Mouse (Mus musculus): ENCODE data around the gene Ccdc8. TPM values are rescaled to one million over a fixed set of nuclear protein-coding genes. Genes with fewer than 3 reads are reported as not detected.

The Ccdc8 gene
- total RNA-seq, 2 experiments from 2014 or later: 1.7 to 2.6 TPM

DNA sequence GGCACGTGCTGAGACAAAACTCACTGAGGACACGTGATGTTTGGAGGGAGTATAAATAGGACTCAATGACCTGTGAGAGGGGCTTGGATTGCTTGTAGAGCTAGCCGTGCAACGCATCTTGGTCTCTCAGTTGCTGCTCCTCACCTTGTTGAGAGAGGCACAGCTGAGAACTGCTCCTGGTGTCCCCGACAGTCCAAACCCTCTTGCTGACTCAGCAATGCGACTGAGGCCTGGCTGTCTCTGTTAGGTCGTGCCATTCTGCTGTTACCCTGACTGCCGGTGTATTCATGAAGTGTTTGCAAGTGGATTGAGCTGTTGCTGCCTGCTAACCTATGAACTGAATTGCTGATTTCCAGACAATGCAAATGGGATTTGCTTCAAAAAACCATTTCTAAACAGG, 16.2 kb upstream of the Ccdc8 start:
- DNase-seq: no peak

- no peak for DNase-seq
Measured at GRCm38 (mm10) chr7:16978173-16978572, 14.3 kb upstream of the Ccdc8 start.

DNA sequence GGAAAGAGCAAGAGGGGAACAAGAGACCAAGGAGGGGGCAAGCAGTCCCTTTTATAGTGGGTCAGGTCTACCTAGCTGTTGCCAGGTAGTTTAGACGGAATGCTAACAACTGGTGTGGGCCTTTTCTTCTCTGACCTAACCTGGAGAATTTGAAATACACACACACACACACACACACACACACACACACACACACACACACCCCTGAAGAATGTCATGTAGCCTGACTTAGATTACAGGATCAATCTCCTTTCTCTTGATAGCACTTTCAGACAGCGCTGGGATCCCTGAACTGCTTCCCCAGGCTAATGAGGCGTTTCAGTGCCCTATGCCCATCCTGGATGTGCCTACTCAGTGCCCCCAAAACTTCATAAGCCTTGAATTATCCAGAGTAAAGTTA, 13.9 kb upstream of the Ccdc8 start:
- no peak for DNase-seq

- DNase-seq: peak; percentile 53
Measured at GRCm38 (mm10) chr7:16980348-16980747, 12.2 kb upstream of the Ccdc8 start.

- no peak for DNase-seq
Measured at GRCm38 (mm10) chr7:16982859-16983568, 9.5 kb upstream of the Ccdc8 start, which contains the start of gene Gm42372. Gene Gm42372, plus strand, starts transcription at chr7:16983086.

DNA sequence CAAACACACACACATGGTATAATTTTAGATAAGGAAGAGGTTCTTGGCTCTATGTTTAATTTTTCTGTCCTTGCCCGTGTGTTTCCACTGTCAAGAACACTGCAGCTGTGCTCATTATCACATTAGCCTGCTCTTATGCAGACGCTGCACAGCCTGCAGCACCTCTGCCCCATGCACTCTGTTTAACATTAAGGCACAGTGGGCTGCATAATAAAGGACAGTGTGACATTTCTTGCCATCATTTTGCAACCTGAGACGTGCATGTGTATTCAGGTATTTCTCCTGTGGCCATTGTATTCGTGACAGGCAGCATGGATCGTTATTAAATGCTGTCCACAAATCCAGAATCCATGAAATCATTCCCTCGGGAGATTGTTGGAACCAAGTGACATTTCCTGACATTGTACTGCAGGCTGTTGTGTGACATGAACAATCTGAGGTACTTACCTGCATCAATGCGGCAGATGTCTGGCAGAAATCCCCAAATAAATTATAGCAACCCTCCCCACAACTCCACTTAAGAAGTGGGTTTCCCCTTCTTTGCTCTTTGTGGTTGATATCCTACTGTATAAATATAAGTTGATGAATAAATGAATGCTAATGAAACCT, 4.9 kb upstream of the Ccdc8 start:
- no peak for DNase-seq

DNA sequence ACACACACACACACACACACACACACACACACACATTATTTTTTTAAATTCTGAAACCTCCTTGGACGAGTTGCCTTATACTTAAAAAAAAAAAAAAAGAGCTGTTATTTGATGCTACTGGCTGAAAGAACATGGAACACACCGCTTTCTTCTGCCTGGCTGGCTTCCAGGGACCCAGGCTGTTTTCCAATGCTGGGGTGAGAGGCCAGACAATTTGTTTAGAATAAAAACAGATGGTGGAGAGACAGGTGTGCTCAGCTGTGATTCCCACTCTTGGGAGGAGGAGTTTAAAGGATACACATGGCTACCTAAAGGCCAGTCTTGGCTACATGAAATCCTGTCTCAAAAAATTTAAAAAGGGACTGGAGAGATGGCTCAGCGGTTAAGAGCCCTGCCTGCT, 4.1 kb upstream of the Ccdc8 start:
- peak; percentile 66 for DNase-seq

DNA sequence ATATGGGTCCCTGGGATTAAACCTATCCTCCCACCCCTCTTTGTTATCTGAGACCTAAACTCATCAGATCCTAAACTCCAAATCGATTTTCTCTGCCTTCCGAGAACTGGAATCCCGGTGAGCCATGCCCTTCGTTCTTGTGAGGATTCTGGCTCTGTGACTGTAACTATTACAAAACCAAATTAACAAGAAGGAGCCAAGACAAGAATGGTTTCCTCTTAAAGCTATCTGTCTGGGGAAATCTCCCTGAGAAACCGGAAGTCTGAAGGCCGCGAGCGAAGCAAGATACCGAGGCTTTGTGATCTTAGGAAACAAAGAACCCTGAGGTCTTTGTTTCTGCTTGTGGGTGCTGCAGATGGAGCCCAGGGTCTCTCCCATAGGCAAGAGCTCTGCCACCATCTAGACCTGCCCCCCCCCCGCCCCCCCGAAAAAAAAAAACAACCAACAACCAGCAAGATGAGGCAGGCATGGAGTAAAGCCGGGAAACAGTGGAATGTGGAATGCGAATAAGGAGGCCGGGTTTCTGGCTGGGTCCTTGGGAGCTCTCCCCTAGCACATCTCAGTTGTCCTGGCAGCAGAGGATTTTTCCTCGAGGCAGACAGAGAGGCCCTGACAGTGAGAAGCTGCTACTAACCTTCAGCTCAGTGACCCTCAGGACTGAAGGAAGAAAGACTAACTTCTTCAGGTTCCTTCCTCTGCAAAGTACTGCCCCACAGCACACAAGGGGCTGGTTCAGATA, 2.3 kb upstream of the Ccdc8 start:
- DNase-seq: no peak

DNA sequence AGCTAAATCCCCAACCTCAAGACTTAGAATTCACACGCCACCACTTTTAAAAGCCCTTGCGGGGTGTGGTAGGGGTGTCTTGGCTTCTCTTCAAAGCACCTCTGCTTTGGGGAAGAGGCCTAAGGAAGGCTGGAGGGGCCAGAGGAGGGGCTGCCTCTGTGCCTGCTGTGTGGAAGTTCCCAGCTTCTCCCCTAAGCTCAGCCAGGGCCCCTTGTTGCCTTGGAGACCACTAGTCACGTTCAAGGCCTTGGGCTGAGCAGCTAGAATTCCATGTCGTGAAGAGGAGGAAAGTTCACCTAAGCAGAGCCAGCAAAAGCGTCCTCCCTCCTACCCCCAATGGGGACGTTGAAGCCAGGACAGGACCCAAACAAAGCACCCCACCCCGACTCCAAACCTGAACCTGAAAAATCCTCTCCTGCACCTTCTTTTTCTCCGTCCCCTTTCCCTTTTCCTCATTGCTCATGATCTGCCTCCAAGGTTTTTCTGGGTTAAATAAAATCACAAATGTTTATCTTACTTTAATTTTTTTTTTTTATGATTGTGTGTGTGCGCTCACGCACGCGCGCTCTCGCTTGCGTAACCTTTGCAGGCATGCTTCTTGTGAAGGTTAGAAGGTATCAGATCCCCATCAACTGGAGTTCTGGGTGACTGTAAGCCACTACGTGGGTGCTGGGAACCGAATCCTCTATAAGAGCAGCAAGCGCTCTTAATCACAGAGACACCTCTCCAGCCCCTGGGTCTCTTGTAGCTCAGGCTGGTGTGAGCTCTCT, 642 bp upstream of the Ccdc8 start:
- DNase-seq: no peak

DNA sequence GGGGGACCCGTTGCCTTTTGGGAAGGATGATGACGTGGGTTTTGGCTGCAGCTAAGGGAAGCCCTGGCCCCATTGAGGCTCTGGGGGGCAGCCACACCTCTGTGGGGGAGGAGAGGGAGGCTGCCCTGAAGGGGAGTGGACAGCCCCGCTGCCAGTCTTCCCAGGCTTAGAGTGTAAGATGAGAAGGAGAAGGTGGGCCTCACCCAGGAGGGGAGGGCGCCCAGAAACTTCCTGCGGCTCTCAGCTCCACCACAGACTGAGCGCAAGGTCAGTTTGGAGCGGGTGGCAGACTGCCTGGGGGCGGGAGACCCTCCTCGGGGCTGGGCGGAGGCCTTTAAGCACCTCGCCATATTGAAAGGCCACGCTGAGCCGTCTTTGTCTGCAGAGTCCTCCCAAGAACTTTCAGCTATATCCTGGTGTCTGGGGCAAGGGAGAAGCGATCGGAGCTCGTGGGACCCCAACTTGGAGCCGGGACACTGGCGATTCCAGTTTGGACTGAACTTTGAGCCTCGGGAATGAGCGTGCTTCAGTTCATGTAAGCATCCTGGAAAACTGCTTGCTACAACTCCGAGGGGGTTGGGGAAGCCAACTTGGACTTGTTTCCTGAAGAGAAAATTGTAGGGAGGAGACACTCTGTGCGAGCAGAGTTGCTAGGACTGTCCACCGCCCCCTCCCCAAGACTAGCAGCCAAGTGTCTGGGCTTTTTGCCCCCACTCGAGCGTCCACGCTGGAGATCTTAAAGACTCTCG, 1.3 kb downstream of the Ccdc8 start:
- DNase-seq: peak; percentile 90

DNA sequence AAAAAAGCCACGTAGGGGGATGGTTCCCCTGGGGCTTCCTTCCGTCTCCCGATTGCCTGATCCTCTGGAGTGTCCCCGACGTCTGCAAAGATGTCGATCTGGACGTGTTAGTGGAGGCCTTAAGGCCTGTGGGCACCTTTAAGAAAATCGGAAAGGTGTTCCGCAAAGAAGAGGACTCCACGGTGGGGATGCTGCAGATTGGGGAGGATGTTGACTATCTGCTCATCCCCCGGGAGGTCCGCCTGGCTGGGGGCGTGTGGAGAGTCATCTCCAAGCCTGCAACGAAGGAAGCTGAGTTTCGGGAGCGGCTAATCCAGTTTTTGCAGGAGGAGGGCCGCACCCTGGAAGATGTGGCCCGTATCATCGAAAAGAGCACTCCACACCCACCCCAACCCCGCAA, 1.9 kb downstream of the Ccdc8 start:
- no peak for DNase-seq

- DNase-seq: no peak
Measured at GRCm38 (mm10) chr7:16995345-16995744, 2.8 kb downstream of the Ccdc8 start.

DNA sequence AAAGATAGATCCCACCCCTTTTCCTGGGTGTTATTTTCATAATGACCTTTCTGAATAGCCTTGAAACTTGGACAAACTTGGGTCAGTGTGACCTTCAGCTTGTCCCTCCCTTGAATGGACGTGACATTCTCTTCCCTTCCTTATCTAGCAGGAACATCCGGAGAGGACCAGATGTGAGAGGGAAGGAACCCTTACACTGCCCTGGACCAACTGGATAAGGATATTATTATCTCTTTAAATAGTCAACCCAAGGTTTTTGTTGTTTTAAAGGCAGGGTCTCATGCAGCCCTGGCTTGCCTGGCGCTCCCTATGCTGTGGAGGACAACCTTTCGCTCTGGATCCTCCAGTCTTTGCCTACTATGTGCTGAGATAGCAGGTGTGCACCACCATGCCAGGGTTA, 6.7 kb downstream of the Ccdc8 start:
- DNase-seq: no peak

- peak; percentile 70 for DNase-seq
Measured at GRCm38 (mm10) chr7:16999650-17000049, 7.1 kb downstream of the Ccdc8 start.

DNA sequence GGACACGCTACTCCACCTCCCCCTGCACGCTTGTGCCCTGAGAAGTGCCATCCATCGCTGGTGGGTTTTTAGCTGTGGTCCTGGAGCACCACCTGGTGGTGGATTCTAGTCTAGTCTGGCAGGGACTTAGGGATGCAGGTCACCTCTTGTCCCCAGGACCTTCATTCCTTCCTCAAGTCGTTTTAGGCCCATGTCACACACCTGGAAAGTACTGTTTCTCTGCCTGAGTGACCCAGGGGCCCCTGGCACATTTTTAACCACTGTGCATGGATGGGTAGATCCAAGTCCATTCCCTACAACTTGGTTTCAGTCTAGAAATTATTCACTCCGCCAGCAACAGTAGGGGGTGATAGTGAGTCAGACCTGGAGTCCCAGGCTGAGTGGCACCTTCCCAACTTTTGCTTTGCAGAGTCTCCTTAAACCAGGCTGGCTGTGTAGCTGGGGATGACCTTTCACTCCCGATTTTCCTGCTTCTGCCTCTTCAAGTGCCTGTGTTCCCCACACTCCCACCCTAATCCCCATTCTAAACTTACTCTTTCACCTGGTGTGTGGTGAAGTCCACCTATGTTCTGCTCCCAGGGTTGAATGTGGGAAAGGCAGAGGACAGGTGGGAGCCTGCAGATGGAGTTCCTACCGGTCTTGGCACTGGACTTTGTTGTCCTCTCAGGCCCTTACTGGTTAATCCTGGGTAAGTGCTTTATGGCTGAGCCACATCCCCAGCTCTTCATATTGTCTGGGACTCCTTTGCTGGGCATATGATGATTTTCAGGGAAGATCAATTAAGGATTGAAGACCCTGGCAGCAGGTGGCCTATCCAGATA, 10.1 kb downstream of the Ccdc8 start:
- DNase-seq: peak; percentile 60

- DNase-seq: no peak
Measured at GRCm38 (mm10) chr7:17003230-17003960, 10.9 kb downstream of the Ccdc8 start.

GRCm38 (mm10) chr7:17004716-17005115, 12.2 kb downstream of the Ccdc8 start:
- DNase-seq: no peak

- DNase-seq: no peak
Measured at GRCm38 (mm10) chr7:17007300-17007699, 14.8 kb downstream of the Ccdc8 start.

- no peak for DNase-seq
Measured at GRCm38 (mm10) chr7:17009326-17010009, 17.0 kb downstream of the Ccdc8 start.

GRCm38 (mm10) chr7:17010010-17010347, 17.5 kb downstream of the Ccdc8 start:
- DNase-seq: no peak
